Mouse (Mus musculus) kidney, postnatal 36 days (tissue): ENCODE measurements around the gene Map6.

Source experiments
- DNase-seq, 2 experiments: peaks; one replicate each; pipeline ENCODE4 v3.0.0; 2021 to 2022; ENCODE audit warnings: mixed read lengths in 2 of 2

Gene Map6

GRCm38 (mm10) chr7:99267897-99268505 lies 754 bp downstream of the Map6 start:
- peak; percentile 30 to 64 for DNase-seq

GRCm38 (mm10) chr7:99268506-99268900 lies 1.3 kb downstream of the Map6 start:
- DNase-seq, result no peak

- peak in 1 of 2 experiments; percentile 18 for DNase-seq
Observed at GRCm38 (mm10) chr7:99268951-99269945, 2.0 kb downstream of the Map6 start.

- DNase-seq, result no peak
Observed at GRCm38 (mm10) chr7:99271630-99272029, 4.4 kb downstream of the Map6 start.

GRCm38 (mm10) chr7:99275131-99275530 lies 7.9 kb downstream of the Map6 start:
- DNase-seq, result no peak

GRCm38 (mm10) chr7:99276679-99277078 lies 9.4 kb downstream of the Map6 start:
- DNase-seq, result no peak

- DNase-seq, result no peak
Observed at GRCm38 (mm10) chr7:99278309-99278708, 11.1 kb downstream of the Map6 start.

GRCm38 (mm10) chr7:99279586-99279985 lies 12.3 kb downstream of the Map6 start:
- no peak for DNase-seq

- no peak for DNase-seq
Observed at GRCm38 (mm10) chr7:99287287-99287686, 20.0 kb downstream of the Map6 start.

- peak; percentile 26 to 30 for DNase-seq
Observed at GRCm38 (mm10) chr7:99290008-99290407, 22.8 kb downstream of the Map6 start.

- no peak for DNase-seq
Observed at GRCm38 (mm10) chr7:99290925-99291324, 23.7 kb downstream of the Map6 start.

GRCm38 (mm10) chr7:99294198-99294780 lies 27.0 kb downstream of the Map6 start:
- no peak for DNase-seq

- DNase-seq, result no peak
Observed at GRCm38 (mm10) chr7:99295104-99295503, 27.9 kb downstream of the Map6 start.

GRCm38 (mm10) chr7:99300650-99301175 lies 33.5 kb downstream of the Map6 start:
- no peak for DNase-seq

GRCm38 (mm10) chr7:99304029-99304428 lies 36.8 kb downstream of the Map6 start:
- DNase-seq, result no peak

- DNase-seq, result peak in 1 of 2 experiments; percentile 29
Observed at GRCm38 (mm10) chr7:99304949-99305372, 37.7 kb downstream of the Map6 start.

- DNase-seq, result no peak
Observed at GRCm38 (mm10) chr7:99305688-99306087, 38.4 kb downstream of the Map6 start.

- DNase-seq, result no peak
Observed at GRCm38 (mm10) chr7:99306640-99307039, 39.4 kb downstream of the Map6 start.

GRCm38 (mm10) chr7:99311433-99311832 lies 44.2 kb downstream of the Map6 start:
- DNase-seq, result peak; percentile 33 to 41

GRCm38 (mm10) chr7:99312058-99312457 lies 44.8 kb downstream of the Map6 start:
- no peak for DNase-seq

- no peak for DNase-seq
Observed at GRCm38 (mm10) chr7:99312671-99313143, 45.5 kb downstream of the Map6 start.

- no peak for DNase-seq
Observed at GRCm38 (mm10) chr7:99313253-99313652, 46.0 kb downstream of the Map6 start.

- no peak for DNase-seq
Observed at GRCm38 (mm10) chr7:99314565-99314964, 47.3 kb downstream of the Map6 start.
